Mouse (Mus musculus) CH12.LX (cell line): ENCODE results near the gene Trappc2l. TPM values are rescaled to one million over a fixed set of nuclear protein-coding genes. Genes with fewer than 3 reads are reported as not detected.

Source experiments
- DNase-seq: peaks from one replicate; pipeline ENCODE4 v3.0.0-alpha.2; 2013; ENCODE audit errors: extremely low read depth
- H3K27ac ChIP-seq: 2 replicates; pipeline ENCODE4 v1.5.1; 2012; ENCODE audit warnings: low read depth, mild to moderate bottlenecking, control low read depth, moderate library complexity; ENCODE audit not compliant: insufficient read depth
- H3K27me3 ChIP-seq: replicated peaks from 2 replicates; pipeline ENCODE3; 2012; ENCODE audit warnings: inconsistent platforms
- H3K36me3 ChIP-seq, 2 experiments: replicated peaks in 1 of 2; 2 replicates each; pipeline versions ENCODE3 to v1.6.1; 2012; ENCODE audit warnings: inconsistent platforms in 1 of 2, low read length in 1 of 2, mild to moderate bottlenecking in 1 of 2, mixed read lengths in 1 of 2, moderate library complexity in 1 of 2; ENCODE audit not compliant: control insufficient read depth in 1 of 2, insufficient read depth in 1 of 2
- H3K4me1 ChIP-seq, 2 experiments: 2 replicates each; pipeline ENCODE4 v1.6.1; 2012; ENCODE audit warnings: inconsistent platforms in 1 of 2, moderate library complexity in 1 of 2; ENCODE audit not compliant: insufficient read depth in 2 of 2, control insufficient read depth in 1 of 2
- H3K4me2 ChIP-seq: 2 replicates; pipeline ENCODE4 v1.6.1; 2012; ENCODE audit warnings: low read depth, mild to moderate bottlenecking, control low read depth; ENCODE audit not compliant: poor library complexity, insufficient read depth, severe bottlenecking
- H3K4me3 ChIP-seq, 3 experiments: fragments of 150-350 bp in 1 of 3; sonication (generic) in 1 of 3; replicated peaks in 1 of 3; 2 replicates each; pipeline versions ENCODE3 to v1.5.1; 2011 to 2012; ENCODE audit warnings: low read depth in 2 of 3, low read length in 2 of 3, mild to moderate bottlenecking in 2 of 3, moderate library complexity in 2 of 3, control low read depth in 1 of 3, improper control_type of control experiment in 1 of 3, inconsistent platforms in 1 of 3, mixed read lengths in 1 of 3; ENCODE audit not compliant: poor library complexity in 1 of 3
- H3K79me2 ChIP-seq: replicated peaks from 2 replicates; pipeline ENCODE4 v1.6.1; 2012; ENCODE audit warnings: mild to moderate bottlenecking, moderate library complexity; ENCODE audit not compliant: control insufficient read depth, poor library complexity, insufficient read depth, severe bottlenecking; ENCODE audit errors: extremely low read depth
- H3K9ac ChIP-seq: 2 replicates; pipeline ENCODE4 v1.6.1; 2012; ENCODE audit warnings: low read depth, mild to moderate bottlenecking, control low read depth, moderate library complexity; ENCODE audit not compliant: insufficient read depth
- H3K9me3 ChIP-seq: replicated peaks from 2 replicates; pipeline ENCODE3; 2012; ENCODE audit warnings: low read length, inconsistent platforms, mixed read lengths
- BHLHE40 ChIP-seq: IDR thresholded peaks from 2 replicates; pipeline ENCODE4 v1.6.1; 2011; ENCODE audit warnings: mild to moderate bottlenecking, low read depth, low read length, improper control_type of control experiment
- CHD1 ChIP-seq: IDR thresholded peaks from 2 replicates; pipeline ENCODE4 v1.6.1; 2012; ENCODE audit warnings: low read depth, low read length, improper control_type of control experiment, inconsistent platforms
- CHD2 ChIP-seq: IDR thresholded peaks from 2 replicates; pipeline ENCODE4 v1.6.1; 2011; ENCODE audit warnings: low read length, improper control_type of control experiment
- CTCF ChIP-seq, 2 experiments: IDR thresholded peaks in 1 of 2; conservative IDR thresholded peaks in 1 of 2; 2 replicates each; pipeline ENCODE4 v1.5.1; 2011 to 2012; ENCODE audit warnings: low read depth in 2 of 2, low read length in 2 of 2, improper control_type of control experiment in 1 of 2, inconsistent platforms in 1 of 2, mild to moderate bottlenecking in 1 of 2, moderate library complexity in 1 of 2
- E2F4 ChIP-seq: IDR thresholded peaks from 2 replicates; pipeline ENCODE4 v1.6.1; 2011; ENCODE audit warnings: low read depth, low read length, improper control_type of control experiment; ENCODE audit not compliant: insufficient replicate concordance
- ELF1 ChIP-seq: IDR thresholded peaks from 2 replicates; pipeline ENCODE4 v1.6.1; 2014; ENCODE audit warnings: low read depth, mild to moderate bottlenecking, inconsistent platforms, low read length, improper control_type of control experiment
- EP300 ChIP-seq: IDR thresholded peaks from 2 replicates; pipeline ENCODE4 v1.6.1; 2011; ENCODE audit warnings: low read length, improper control_type of control experiment
- ETS1 ChIP-seq: conservative IDR thresholded peaks from 2 replicates; pipeline ENCODE4 v1.6.1; 2012; ENCODE audit warnings: low read depth, mild to moderate bottlenecking, inconsistent platforms, low read length, improper control_type of control experiment, moderate library complexity
- GABPA ChIP-seq: IDR thresholded peaks from 2 replicates; pipeline ENCODE4 v1.6.1; 2012; ENCODE audit warnings: low read depth, low read length, improper control_type of control experiment, inconsistent platforms; ENCODE audit not compliant: insufficient replicate concordance
- HCFC1 ChIP-seq: IDR thresholded peaks from 2 replicates; pipeline ENCODE4 v1.6.1; 2012; ENCODE audit warnings: low read depth, mild to moderate bottlenecking, inconsistent platforms, low read length, improper control_type of control experiment
- IRF4 ChIP-seq: IDR thresholded peaks from 2 replicates; pipeline ENCODE4 v1.6.1; 2014; ENCODE audit warnings: low read depth, mild to moderate bottlenecking, inconsistent platforms, low read length, improper control_type of control experiment
- JUN ChIP-seq: IDR thresholded peaks from 2 replicates; pipeline ENCODE4 v1.6.1; 2011; ENCODE audit warnings: low read depth, mild to moderate bottlenecking, low read length, improper control_type of control experiment, moderate library complexity; ENCODE audit not compliant: insufficient read depth
- JUND ChIP-seq: conservative IDR thresholded peaks from 2 replicates; pipeline ENCODE4 v1.6.1; 2011; ENCODE audit warnings: low read depth, low read length, improper control_type of control experiment
- KAT2A ChIP-seq: IDR thresholded peaks from 2 replicates; pipeline ENCODE4 v1.6.1; 2012; ENCODE audit warnings: low read length, improper control_type of control experiment, inconsistent platforms; ENCODE audit not compliant: insufficient replicate concordance
- MAFK ChIP-seq: IDR thresholded peaks from 2 replicates; pipeline ENCODE4 v1.6.1; 2011; ENCODE audit warnings: low read length, improper control_type of control experiment; ENCODE audit not compliant: insufficient replicate concordance
- MAX ChIP-seq: IDR thresholded peaks from 2 replicates; pipeline ENCODE4 v1.6.1; 2011; ENCODE audit warnings: low read length, improper control_type of control experiment
- MAZ ChIP-seq: IDR thresholded peaks from 2 replicates; pipeline ENCODE4 v1.6.1; 2012; ENCODE audit warnings: low read depth, mild to moderate bottlenecking, inconsistent platforms, low read length, improper control_type of control experiment, moderate library complexity
- MEF2A ChIP-seq: IDR thresholded peaks from 2 replicates; pipeline ENCODE4 v1.6.1; 2014; ENCODE audit warnings: low read depth, mild to moderate bottlenecking, inconsistent platforms, low read length, improper control_type of control experiment, borderline replicate concordance
- MXI1 ChIP-seq: IDR thresholded peaks from 2 replicates; pipeline ENCODE4 v1.6.1; 2011; ENCODE audit warnings: mild to moderate bottlenecking, low read depth, low read length, improper control_type of control experiment
- MYC ChIP-seq: IDR thresholded peaks from 2 replicates; pipeline ENCODE4 v1.6.1; 2011; ENCODE audit warnings: low read depth, mild to moderate bottlenecking, improper control_type of control experiment, low read length
- NELFE ChIP-seq: IDR thresholded peaks from 2 replicates; pipeline ENCODE4 v1.6.1; 2011; ENCODE audit warnings: low read depth, low read length, improper control_type of control experiment
- NRF1 ChIP-seq: IDR thresholded peaks from 2 replicates; pipeline ENCODE4 v1.6.1; 2014; ENCODE audit warnings: low read depth, mild to moderate bottlenecking, inconsistent platforms, low read length, improper control_type of control experiment, moderate library complexity
- PAX5 ChIP-seq: IDR thresholded peaks from 2 replicates; pipeline ENCODE4 v1.6.1; 2012; ENCODE audit warnings: low read length, inconsistent platforms, mixed read lengths
- POLR2A ChIP-seq: IDR thresholded peaks from 2 replicates; pipeline ENCODE4 v1.6.1; 2011; ENCODE audit warnings: low read depth, mild to moderate bottlenecking, improper control_type of control experiment, low read length
- POLR2AphosphoS2 ChIP-seq: IDR thresholded peaks from 2 replicates; pipeline ENCODE4 v1.6.1; 2011; ENCODE audit warnings: low read depth, low read length, improper control_type of control experiment
- RAD21 ChIP-seq: IDR thresholded peaks from 2 replicates; pipeline ENCODE4 v1.6.1; 2011; ENCODE audit warnings: low read depth, mild to moderate bottlenecking, low read length, improper control_type of control experiment, moderate library complexity
- RCOR1 ChIP-seq: conservative IDR thresholded peaks from 2 replicates; pipeline ENCODE4 v1.6.1; 2012; ENCODE audit warnings: low read depth, mild to moderate bottlenecking, inconsistent platforms, low read length, improper control_type of control experiment
- SIN3A ChIP-seq: IDR thresholded peaks from 2 replicates; pipeline ENCODE4 v1.6.1; 2012; ENCODE audit warnings: low read length, improper control_type of control experiment, inconsistent platforms
- SMC3 ChIP-seq: IDR thresholded peaks from 2 replicates; pipeline ENCODE4 v1.6.1; 2011; ENCODE audit warnings: low read depth, low read length, improper control_type of control experiment
- TBP ChIP-seq: conservative IDR thresholded peaks from 2 replicates; pipeline ENCODE4 v1.6.1; 2011; ENCODE audit warnings: low read depth, low read length, improper control_type of control experiment
- TCF12 ChIP-seq: IDR thresholded peaks from 2 replicates; pipeline ENCODE4 v1.6.1; 2014; ENCODE audit warnings: low read depth, mild to moderate bottlenecking, inconsistent platforms, low read length, improper control_type of control experiment
- UBTF ChIP-seq: IDR thresholded peaks from 2 replicates; pipeline ENCODE4 v1.6.1; 2012; ENCODE audit warnings: low read depth, mild to moderate bottlenecking, inconsistent platforms, low read length, improper control_type of control experiment, moderate library complexity
- USF1 ChIP-seq: IDR thresholded peaks from 2 replicates; pipeline ENCODE4 v1.6.1; 2014; ENCODE audit warnings: low read depth, mild to moderate bottlenecking, inconsistent platforms, low read length, improper control_type of control experiment
- USF2 ChIP-seq: conservative IDR thresholded peaks from 2 replicates; pipeline ENCODE4 v1.6.1; 2011; ENCODE audit warnings: low read depth, low read length, improper control_type of control experiment
- ZC3H11A ChIP-seq: IDR thresholded peaks from 2 replicates; pipeline ENCODE4 v1.6.1; 2012; ENCODE audit warnings: low read depth, mild to moderate bottlenecking, inconsistent platforms, low read length, improper control_type of control experiment
- ZKSCAN1 ChIP-seq: IDR thresholded peaks from 2 replicates; pipeline ENCODE4 v1.6.1; 2012; ENCODE audit warnings: low read depth, inconsistent platforms, low read length, improper control_type of control experiment, borderline replicate concordance
- ZMIZ1 ChIP-seq: IDR thresholded peaks from 2 replicates; pipeline ENCODE4 v1.6.1; 2012; ENCODE audit warnings: low read depth, mild to moderate bottlenecking, inconsistent platforms, low read length, improper control_type of control experiment
- ZNF384 ChIP-seq: IDR thresholded peaks from 2 replicates; pipeline ENCODE4 v1.6.1; 2012; ENCODE audit warnings: low read depth, low read length, improper control_type of control experiment, inconsistent platforms
- dilution Hi-C: fragments of 300-500 bp; cut with MboI; formaldehyde crosslinking; loops from 2 replicates; pipeline ENCODE4 v1.14.3; 2020; ENCODE audit warnings: low sequenced_read_pairs; ENCODE audit not compliant: extremely low pct_unique_long_range_greater_than_20kb, extremely low pct_ligation_motif_present
- in situ Hi-C: fragments of 300-500 bp; cut with MboI; formaldehyde crosslinking; loops from 3 replicates; pipeline ENCODE4 v1.14.3; 2019; ENCODE audit warnings: low sequenced_read_pairs, low pct_ligation_motif_present, low pct_unique_long_range_greater_than_20kb, mixed read lengths
- polyA plus RNA-seq: library from polyadenylated mRNA; unstranded; fragments of >175 nt; gene quantifications from 2 replicates; pipeline ENCODE4 v1.2.1, GENCODE M21; 2012; ENCODE audit warnings: low read depth; ENCODE audit not compliant: insufficient read length
- total RNA-seq, 2 experiments: library from RNA; depleted of rRNA; stranded (reverse); fragments of 300-350 nt in 1 of 2; fragments of >200 nt in 1 of 2; gene quantifications; 2 replicates each; pipeline ENCODE4 v1.2.3; 2012 to 2014

Trappc2l gene
- total RNA-seq (2012; rRNA removed), result 64.2 and 67.0 TPM in 2 replicates
- 10.1 and 15.7 TPM in 2 replicates for total RNA-seq (2014; rRNA removed)
- 36.0 and 38.8 TPM in 2 replicates for polyA plus RNA-seq

DNA sequence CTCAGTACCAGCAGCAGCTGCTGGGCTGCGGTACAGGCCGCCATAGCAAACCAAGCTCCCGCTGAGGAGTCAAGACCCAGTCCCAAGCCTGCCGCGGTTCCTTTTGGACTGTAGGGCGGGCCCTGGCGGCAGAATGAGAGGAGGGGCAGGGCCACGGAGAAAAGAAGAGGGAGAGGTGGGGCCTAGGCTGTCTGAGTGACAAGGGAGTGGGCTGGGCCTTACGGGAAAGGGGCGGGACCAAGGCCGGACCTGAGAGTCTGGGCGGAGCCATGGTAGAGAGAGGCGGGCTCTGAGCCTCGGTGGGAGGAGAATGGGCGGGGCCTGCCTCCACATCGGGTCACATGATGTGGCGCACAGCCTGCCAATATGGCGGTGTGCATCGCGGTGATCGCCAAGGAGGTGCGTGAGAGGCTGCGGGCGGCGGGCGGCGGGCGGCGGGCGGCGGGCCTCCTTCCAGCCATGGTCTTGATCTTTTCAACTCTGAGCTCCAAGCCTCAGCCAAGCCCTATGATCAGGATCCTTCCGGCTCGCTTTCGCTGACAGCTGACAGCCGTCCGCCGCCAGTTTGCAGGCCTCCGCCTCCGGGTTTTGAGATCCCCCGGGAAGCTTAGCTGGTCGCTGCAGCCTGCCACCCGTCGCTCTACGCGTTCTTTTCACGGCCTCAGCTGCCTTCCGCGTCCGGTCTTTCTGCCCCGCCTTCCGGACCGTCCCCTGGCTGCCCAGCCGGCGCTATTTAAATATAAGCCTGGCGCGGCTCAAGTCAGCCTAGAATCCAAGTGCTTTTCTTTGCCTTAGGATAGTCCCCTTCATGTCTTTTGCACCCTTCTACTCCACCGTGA lies at the start of gene Trappc2l, which contains the start of gene Galns:
Gene Trappc2l (plus strand): TSS at position 346 of the 839 bp plus-strand sequence.
Gene Galns (minus strand): TSS at position 169 of the 839 bp plus-strand sequence.
- TF ChIP-seq E2F4 (no peak), CHD1 (no peak), TCF12 (no peak), UBTF (no peak), GABPA (no peak), MYC (0 out of 2 replicates have a peak, but pooled peaks have one; percentile 18), POLR2A (peak; percentile 88), PAX5 (no peak), ETS1 (no peak), MAX (peak; percentile 59; the same call in 1 of the 2 replicates), RAD21 (no peak; the same call in 1 of the 2 replicates), ZKSCAN1 (no peak), IRF4 (peak; percentile 21; the same call in 1 of the 2 replicates), ELF1 (peak; percentile 74; the same call in 1 of the 2 replicates), ZC3H11A (no peak), USF2 (peak; percentile 81), ZMIZ1 (peak; percentile 66; the same call in 1 of the 2 replicates), MAZ (no peak; the same call in 1 of the 2 replicates), POLR2AphosphoS2 (peak; percentile 72; the same call in 1 of the 2 replicates), CTCF (conservative IDR thresholded peaks at IDR 0.05 in 1 of 2, IDR thresholded peaks at IDR 0.05 in 1 of 2; ENCODE audit: low read depth in 2 of 2, low read length in 2 of 2) (peak in 1 of 2 experiments; percentile 32; a peak in 1 of 4 replicates), KAT2A (no peak), CHD2 (0 out of 2 replicates have a peak, but pooled peaks have one; percentile 4), SMC3 (peak; percentile 24; the same call in 1 of the 2 replicates), MXI1 (peak; percentile 45), JUND (no peak), RCOR1 (no peak), JUN (no peak), MEF2A (no peak), EP300 (no peak), TBP (no peak), SIN3A (peak; percentile 67), ZNF384 (no peak), NELFE (peak; percentile 91), BHLHE40 (no peak), NRF1 (no peak), USF1 (peak; percentile 89), MAFK (no peak), HCFC1 (peak; percentile 50)
- peaks cover 11 to 48% of the 10 kb centered on the region in 2 experiments for H3K4me1 ChIP-seq
- H3K9me3 ChIP-seq, result no peaks in the 10 kb centered on the region
- H3K9ac ChIP-seq, result peak within 1 kb of the TSS; percentile 72
- no peaks in the 10 kb centered on the region for H3K79me2 ChIP-seq
- H3K27me3 ChIP-seq, result no peaks in the 10 kb centered on the region
- peaks cover 5 to 37% of the 10 kb centered on the region in 2 experiments for H3K36me3 ChIP-seq
- DNase-seq, result peak; percentile 97
- peak within 1 kb of the TSS; percentile 97 for H3K27ac ChIP-seq
- H3K4me3 ChIP-seq, result peak within 1 kb of the TSS; percentile 78 to 94 (median 80)
- in situ Hi-C loops (no loop called here), dilution Hi-C loops (no loop called here)
- peak within 1 kb of the TSS; percentile 92 for H3K4me2 ChIP-seq
